Mouse (Mus musculus) heart, postnatal 0 days (tissue): ENCODE data around the gene Pcsk1n. TPM values are rescaled to one million over a fixed set of nuclear protein-coding genes. Genes with fewer than 3 reads are reported as not detected.

Experiments used
- ATAC-seq: fragments of 200-750 bp; cut with Nextera tagmentation; 2 replicates; pipeline ENCODE4 v1.8.0; 2017; ENCODE audit warnings: low read depth, moderate number of reproducible peaks, moderate library complexity; ENCODE audit not compliant: insufficient read depth
- DNase-seq: peaks from one replicate; pipeline ENCODE4 v3.0.0-alpha.2; 2016; ENCODE audit warnings: low spot score
- H3K27ac ChIP-seq: fragments of 300-500 bp; sonication (generic); 2 replicates; pipeline ENCODE4 v1.5.1; 2014; ENCODE audit warnings: low read depth, mild to moderate bottlenecking
- H3K27me3 ChIP-seq: fragments of 300-500 bp; sonication (generic); 2 replicates; pipeline ENCODE4 v1.6.1; 2014; ENCODE audit warnings: low read length, mixed read lengths; ENCODE audit not compliant: control insufficient read depth, insufficient read depth
- H3K36me3 ChIP-seq: fragments of 300-500 bp; sonication (generic); replicated peaks from 2 replicates; pipeline ENCODE4 v1.6.1; 2014; ENCODE audit warnings: low read length, mixed read lengths; ENCODE audit not compliant: control insufficient read depth, insufficient read depth
- H3K4me1 ChIP-seq: fragments of 300-500 bp; sonication (generic); 2 replicates; pipeline ENCODE4 v1.6.1; 2014; ENCODE audit warnings: antibody characterized with exemption; ENCODE audit not compliant: control insufficient read depth, insufficient read depth
- H3K4me2 ChIP-seq: fragments of 300-500 bp; sonication (generic); 2 replicates; pipeline ENCODE4 v1.6.1; 2014; ENCODE audit warnings: low read depth, mild to moderate bottlenecking, low read length, moderate library complexity
- H3K4me3 ChIP-seq: fragments of 300-500 bp; sonication (generic); 2 replicates; pipeline ENCODE4 v1.5.1; 2014; ENCODE audit warnings: low read depth, low read length
- H3K9ac ChIP-seq: fragments of 300-500 bp; sonication (generic); replicated peaks from 2 replicates; pipeline ENCODE4 v1.6.1; 2014; ENCODE audit warnings: low read depth, low read length, mixed read lengths
- H3K9me3 ChIP-seq: fragments of 300-500 bp; sonication (generic); replicated peaks from 2 replicates; pipeline ENCODE4 v1.6.1; 2016; ENCODE audit warnings: low read length; ENCODE audit not compliant: control insufficient read depth
- CTCF ChIP-seq: IDR thresholded peaks from 2 replicates; pipeline ENCODE4 v1.5.1; 2016; ENCODE audit warnings: antibody characterized with exemption, control low read depth, low read depth
- EP300 ChIP-seq: IDR thresholded peaks from 2 replicates; pipeline ENCODE4 v1.6.1; 2016; ENCODE audit warnings: antibody characterized with exemption, low read depth
- WGBS: fragments of 180-500 bp; shearing (Covaris S2); extraction: QIAGEN DNeasy Blood & Tissue Kit; methylation state at CpG from one replicate; pipeline ENCODE4 v1.1.7; 2014; 5-methylcytosine and 5-hydroxymethylcytosine counted together
- polyA plus RNA-seq: library from polyadenylated mRNA; unstranded; fragments of >200 nt; fragmentation: Nextera tagmentation; extraction: Ambion mirVana; gene quantifications from 2 replicates; pipeline ENCODE4 v1.2.1, GENCODE M21; 2015
- total RNA-seq: library from RNA; depleted of rRNA; stranded (reverse); fragments of >200 nt; gene quantifications from 2 replicates; pipeline ENCODE4 v1.2.3, GENCODE M21; 2014; ENCODE audit warnings: low replicate concordance; rRNA removed

The Pcsk1n gene
- not detected in 2 replicates for total RNA-seq
- polyA plus RNA-seq: 0.05 and 0.33 TPM in 2 replicates

DNA sequence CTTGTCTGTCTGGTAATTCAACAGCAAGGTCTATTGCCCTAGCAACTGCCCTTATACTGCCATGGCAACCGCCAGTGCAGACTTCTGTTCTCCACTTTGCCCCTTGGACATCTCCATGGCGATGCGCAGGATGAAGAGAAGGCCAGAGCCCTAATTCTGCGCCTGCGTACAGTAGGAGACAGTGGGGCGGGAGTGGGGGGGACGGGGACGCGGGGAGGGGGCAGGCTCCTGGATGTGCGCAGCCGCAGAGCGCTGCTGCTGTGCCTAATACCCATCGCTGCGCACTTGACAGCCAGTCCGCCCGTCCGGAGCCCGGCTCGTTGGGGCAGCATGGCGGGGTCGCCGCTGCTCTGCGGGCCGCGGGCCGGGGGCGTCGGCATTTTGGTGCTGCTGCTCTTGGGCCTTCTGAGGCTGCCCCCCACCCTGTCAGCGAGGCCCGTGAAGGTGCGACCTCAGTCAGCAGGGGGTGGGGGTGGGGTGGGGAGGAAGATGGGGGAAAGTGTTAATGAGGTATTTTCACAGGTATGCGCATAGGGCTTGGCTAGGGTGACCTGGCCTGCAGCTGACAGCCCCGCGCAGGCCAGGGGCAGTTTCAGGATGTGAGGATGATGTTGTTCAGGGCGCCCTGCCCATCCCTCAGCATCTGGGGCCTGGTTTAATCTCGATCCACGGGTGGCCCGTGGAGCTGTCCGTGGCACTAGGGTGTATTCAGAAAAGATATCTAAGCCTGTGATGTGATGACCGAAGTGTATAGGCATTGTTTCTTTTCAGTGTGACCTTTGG is at the start of gene Pcsk1n:
Gene Pcsk1n (plus strand): TSS at position 222 of the 783 bp plus-strand sequence.
- H3K9me3 ChIP-seq: no peaks in the 10 kb centered on the region
- peaks cover 45% of the 10 kb centered on the region for H3K27me3 ChIP-seq
- no peak within 1 kb of the TSS for H3K4me2 ChIP-seq
- ATAC-seq (no peak), DNase-seq (no peak)
- H3K9ac ChIP-seq: no peak within 1 kb of the TSS
- no peak within 1 kb of the TSS for H3K27ac ChIP-seq
- no peaks in the 10 kb centered on the region for H3K36me3 ChIP-seq
- 13% methylated on average over 36 of the region's 40 CpGs for WGBS
- H3K4me3 ChIP-seq: no peak within 1 kb of the TSS
- no peaks in the 10 kb centered on the region for H3K4me1 ChIP-seq
- TF ChIP-seq CTCF (no peak), EP300 (no peak)

DNA sequence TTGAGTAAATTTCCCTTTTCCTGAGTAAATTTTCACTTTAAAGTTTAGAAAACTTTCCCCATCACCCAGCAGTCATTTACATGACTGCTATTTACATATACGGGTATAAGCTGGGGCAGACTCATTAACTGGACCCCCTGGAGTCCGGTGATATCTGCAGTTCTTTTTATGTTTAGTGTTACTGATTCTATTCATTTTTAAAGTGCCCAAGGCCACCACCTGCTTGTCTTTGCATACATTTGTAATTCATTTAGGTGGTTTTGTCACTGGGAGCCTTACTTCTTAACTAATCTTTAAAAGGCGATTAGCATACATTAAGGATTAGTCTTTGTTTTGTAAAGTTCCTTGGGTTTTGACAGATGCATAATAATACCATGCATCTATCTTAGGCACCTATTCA is 49.8 kb upstream of the Pcsk1n start:
- H3K4me1 ChIP-seq: no peaks in the 10 kb centered on the region
- DNase-seq: no peak
- H3K9ac ChIP-seq: no peak overlapping the region
- no peak for ATAC-seq
- no peaks in the 10 kb centered on the region for H3K9me3 ChIP-seq
- H3K27ac ChIP-seq: no peak overlapping the region
- H3K36me3 ChIP-seq: peaks cover 33% of the 10 kb centered on the region
- no peak overlapping the region for H3K4me3 ChIP-seq
- H3K4me2 ChIP-seq: no peak overlapping the region
- no peaks in the 10 kb centered on the region for H3K27me3 ChIP-seq
- TF ChIP-seq EP300 (no peak), CTCF (no peak)
- WGBS: 52% methylated on average over 3 of the region's 3 CpGs

DNA sequence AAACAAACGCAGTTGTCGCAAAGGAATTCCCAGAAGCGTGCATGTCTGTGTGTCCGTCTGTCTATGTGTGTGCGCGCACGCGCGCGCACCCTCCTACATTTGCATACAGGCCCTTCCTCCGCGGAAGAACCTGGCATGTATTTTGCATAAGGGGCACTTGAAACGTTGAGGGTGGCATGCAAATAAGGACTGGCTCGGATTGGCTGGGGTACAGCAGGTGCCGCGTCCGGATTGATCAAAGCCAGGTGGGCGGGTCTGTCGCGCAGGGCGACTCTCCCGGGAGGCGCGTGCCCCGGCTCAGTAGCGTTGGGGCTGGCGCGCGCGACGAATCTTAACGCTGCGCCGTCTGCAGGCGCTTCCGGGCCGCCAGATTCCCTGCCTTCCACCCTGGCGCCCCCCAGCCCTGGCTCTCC is 41.6 kb upstream of the Pcsk1n start, which contains the start of gene Pim2:
Gene Pim2 (plus strand): TSS at position 256 of the 413 bp plus-strand sequence.
- Histone ChIP-seq H3K36me3 (peaks cover 13% of the 10 kb centered on the region; the same call in 1 of the 2 replicates), H3K9me3 (no peaks in the 10 kb centered on the region), H3K9ac (peak within 1 kb of the TSS; percentile 33), H3K27ac (no peak within 1 kb of the TSS), H3K27me3 (no peaks in the 10 kb centered on the region), H3K4me2 (peak within 1 kb of the TSS; percentile 85), H3K4me3 (peak within 1 kb of the TSS; percentile 50), H3K4me1 (0 out of 2 replicates have a peak, but pooled peaks cover 5% of the 10 kb centered on the region)
- ATAC-seq (peak; percentile 92), DNase-seq (peak; percentile 71)
- 12% methylated on average over 37 of the region's 38 CpGs for WGBS
- TF ChIP-seq EP300: no peak
- TF ChIP-seq CTCF: no peak

DNA sequence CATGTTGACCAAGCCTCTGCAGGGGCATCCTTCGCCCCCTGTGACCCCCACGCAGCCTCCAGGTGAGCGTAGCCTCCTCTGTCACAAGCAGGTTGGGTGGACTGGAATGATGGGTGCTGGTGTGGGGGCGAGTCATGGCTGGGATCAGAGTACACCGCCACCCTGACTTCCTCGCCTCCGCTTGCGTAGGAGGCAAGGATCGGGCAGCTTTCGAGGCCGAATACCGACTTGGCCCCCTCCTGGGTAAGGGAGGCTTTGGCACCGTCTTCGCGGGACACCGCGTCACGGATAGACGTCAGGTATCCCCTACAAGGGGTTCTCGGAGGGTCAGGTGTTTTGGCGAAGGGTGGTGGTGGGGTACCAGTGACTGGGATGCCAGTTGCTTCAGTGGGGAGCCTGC is 41.1 kb upstream of the Pcsk1n start:
- Histone ChIP-seq H3K27me3 (no peaks in the 10 kb centered on the region), H3K36me3 (peaks cover 11% of the 10 kb centered on the region; the same call in 1 of the 2 replicates), H3K27ac (no peak overlapping the region), H3K9ac (peak overlapping the region; percentile 33), H3K4me3 (peak overlapping the region; percentile 50), H3K4me2 (peak overlapping the region; percentile 85), H3K9me3 (no peaks in the 10 kb centered on the region), H3K4me1 (0 out of 2 replicates have a peak, but pooled peaks cover 5% of the 10 kb centered on the region)
- peak; percentile 6; the same call in 1 of the 2 replicates for ATAC-seq
- TF ChIP-seq CTCF: no peak
- no peak for TF ChIP-seq EP300
- no peak for DNase-seq
- 14% methylated on average over 21 of the region's 21 CpGs for WGBS

DNA sequence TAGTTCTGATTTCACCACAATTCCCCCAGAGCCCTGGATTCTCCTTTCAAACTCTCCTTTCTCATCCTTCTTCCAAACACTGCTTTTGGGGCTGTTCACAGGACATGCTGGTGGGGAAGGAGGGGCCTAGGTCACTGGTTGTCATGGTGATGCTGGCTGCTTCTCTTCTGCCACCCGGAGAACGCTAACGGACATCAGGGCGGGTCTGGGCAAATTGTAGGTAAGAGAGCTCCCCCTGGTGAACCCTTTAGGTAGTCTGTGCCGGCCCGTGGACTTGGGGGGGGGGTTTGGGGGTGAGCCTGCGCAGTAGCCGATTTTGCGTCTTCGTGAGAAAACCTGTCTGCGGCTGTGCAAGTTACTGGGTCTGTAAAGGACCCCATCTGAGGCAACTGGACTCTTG is 39.8 kb upstream of the Pcsk1n start:
- Histone ChIP-seq H3K4me1 (0 out of 2 replicates have a peak, but pooled peaks cover 5% of the 10 kb centered on the region), H3K4me3 (no peak overlapping the region), H3K27ac (no peak overlapping the region), H3K9ac (no peak overlapping the region), H3K4me2 (peak overlapping the region; percentile 44), H3K36me3 (no peaks in the 10 kb centered on the region), H3K27me3 (no peaks in the 10 kb centered on the region), H3K9me3 (no peaks in the 10 kb centered on the region)
- ATAC-seq (no peak), DNase-seq (peak; percentile 62)
- TF ChIP-seq CTCF (peak; percentile 52), EP300 (no peak)
- 11% methylated on average over 11 of the region's 11 CpGs for WGBS
